Mouse (Mus musculus): Measurements from ENCODE around the gene Galntl6.

Galntl6 gene

GRCm38 (mm10) chr8:58265485-58265884 is 647.0 kb downstream of the Galntl6 start:
- DNase-seq (ENCODE audit: low read depth, low spot score): no peak

DNA sequence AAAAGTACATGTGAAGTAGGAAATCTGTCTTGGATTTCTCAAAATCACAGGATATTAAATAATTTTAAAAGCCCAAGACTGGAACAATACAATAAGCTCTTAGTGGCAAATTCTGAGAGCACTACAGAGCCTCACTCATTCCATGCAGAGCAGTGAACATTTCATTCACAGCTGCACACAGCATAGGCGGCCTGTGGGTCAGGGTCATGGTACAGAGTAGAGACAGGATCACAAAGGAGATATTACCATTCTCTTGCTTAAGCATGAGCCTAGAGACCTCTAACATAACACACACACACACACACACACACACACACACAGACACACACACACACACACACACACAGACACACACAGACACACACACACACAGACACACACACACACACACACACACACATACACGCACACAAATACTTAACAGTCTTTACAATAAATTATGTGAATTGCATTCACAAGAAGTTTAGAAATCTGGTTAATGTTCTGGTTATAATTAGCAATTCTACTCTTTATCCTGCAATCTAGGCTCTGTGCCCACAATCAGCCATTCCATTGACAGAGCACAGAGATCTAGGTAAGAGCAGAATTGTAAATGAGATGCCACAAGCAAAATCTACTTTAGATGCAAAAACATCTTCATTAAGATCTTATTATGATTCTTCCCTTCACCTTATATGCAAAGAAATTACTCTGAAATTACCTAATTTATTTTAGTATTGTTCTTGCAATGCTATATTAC is 653.7 kb downstream of the Galntl6 start:
- no peak for DNase-seq (ENCODE audit: low read depth, low spot score)

DNA sequence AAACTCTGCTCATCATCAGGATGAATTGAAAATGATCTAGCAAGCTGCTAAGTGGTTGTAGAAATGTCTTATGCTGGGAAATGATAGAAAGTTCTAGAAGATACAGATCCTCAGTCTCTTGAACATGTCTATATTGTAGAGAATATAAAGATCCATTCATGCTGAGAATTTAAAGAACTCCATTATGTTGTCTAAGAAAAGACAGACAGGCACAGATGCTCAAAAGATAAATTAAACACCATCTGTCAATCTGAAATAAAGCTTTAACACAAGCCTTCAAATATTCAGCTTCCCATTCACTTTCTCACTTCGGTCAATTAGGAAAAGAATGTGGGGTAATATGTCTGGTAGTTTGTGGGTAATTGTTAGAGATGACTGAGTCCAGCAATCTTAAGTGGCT is 658.8 kb downstream of the Galntl6 start:
- no peak for DNase-seq (ENCODE audit: low read depth, low spot score)

DNA sequence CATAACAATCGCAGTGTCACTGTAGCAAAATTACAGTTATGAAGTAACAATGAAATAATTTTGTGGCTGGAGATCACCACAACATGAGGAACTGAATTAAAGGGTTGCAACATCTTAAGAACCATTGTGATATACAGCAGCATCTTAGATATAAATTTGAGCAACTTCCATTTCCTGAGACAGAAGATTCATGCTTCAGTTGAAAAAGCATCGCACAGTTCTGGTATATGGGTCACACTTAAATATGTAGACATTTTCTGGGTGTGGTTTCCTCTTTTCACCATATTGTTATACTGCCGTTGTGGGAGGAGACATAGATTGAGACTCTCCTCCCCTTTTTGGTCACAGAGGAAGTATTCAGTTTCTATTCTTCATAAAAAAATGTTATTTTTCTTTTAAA is 667.6 kb downstream of the Galntl6 start:
- no peak for DNase-seq (ENCODE audit: low read depth, low spot score)

GRCm38 (mm10) chr8:58234220-58234619 is 678.2 kb downstream of the Galntl6 start:
- DNase-seq (ENCODE audit: low read depth, low spot score): peak; percentile 16

- no peak for DNase-seq (ENCODE audit: low read depth, low spot score)
Observed at GRCm38 (mm10) chr8:58228725-58229124, 683.7 kb downstream of the Galntl6 start.

DNA sequence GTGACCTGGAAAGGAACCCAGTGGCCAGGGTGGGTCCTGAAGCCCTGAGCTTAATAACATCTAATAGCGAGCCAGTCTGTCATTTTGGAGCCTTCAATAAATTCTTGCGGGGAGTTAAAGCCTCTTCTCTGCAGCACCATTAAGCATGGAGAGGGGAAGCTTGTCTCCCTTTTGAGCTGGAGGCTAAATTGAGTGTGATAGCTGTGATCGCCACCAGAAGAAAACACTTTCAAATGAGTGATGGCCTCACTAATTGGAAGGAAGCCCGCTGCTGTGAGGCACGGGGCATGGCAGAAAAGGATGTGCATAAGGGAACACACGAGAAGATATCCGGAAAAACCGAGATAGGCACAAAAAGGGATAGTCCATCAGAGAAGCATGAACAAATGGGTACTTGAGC is 694.6 kb downstream of the Galntl6 start:
- no peak for DNase-seq (ENCODE audit: low read depth, low spot score)

DNA sequence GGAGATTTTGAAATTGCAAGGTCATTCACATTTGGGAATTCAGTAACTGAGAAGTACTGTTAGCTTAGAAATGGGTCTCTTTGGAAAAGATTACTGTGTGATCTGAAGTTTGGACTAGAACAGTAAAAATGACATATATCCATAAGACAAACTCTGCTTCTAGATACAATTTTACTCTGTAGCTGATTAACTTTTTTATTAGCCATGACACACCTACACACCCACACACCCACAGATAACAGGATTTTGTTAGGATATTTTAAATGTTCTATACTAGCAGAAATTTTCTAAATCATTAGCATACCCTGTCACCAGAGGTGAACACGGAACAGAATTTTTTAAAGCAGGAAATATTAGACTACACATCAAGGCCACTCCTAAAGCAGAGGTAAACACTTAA is 722.7 kb downstream of the Galntl6 start:
- DNase-seq (ENCODE audit: low read depth, low spot score): no peak

- no peak for DNase-seq (ENCODE audit: low read depth, low spot score)
Observed at GRCm38 (mm10) chr8:58146961-58147360, 765.5 kb downstream of the Galntl6 start.

GRCm38 (mm10) chr8:58086733-58087132 is 825.7 kb downstream of the Galntl6 start:
- DNase-seq (ENCODE audit: low read depth, low spot score): no peak

- DNase-seq (ENCODE audit: low read depth, low spot score): no peak
Observed at GRCm38 (mm10) chr8:58084931-58085330, 827.5 kb downstream of the Galntl6 start.

GRCm38 (mm10) chr8:58081715-58082114 is 830.7 kb downstream of the Galntl6 start:
- no peak for DNase-seq (ENCODE audit: low read depth, low spot score)

DNA sequence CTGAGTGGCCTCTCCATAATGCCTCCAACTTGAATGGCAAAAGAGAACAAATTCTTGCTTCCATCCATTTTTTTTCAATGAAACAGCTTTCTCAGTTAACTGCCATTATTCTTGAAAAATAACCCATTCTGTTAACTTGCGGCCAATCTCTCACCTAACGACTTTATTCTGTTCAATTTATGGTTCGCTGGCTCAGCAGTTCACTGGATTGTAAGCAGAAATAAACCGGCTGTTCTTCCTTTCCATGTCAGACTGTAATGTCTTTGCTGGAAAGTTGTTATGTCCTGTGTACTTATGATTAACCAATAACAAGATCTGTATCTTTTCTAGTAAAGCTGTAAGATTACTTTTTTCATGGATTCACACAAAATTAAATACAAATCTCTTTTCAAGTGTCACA is 837.8 kb downstream of the Galntl6 start:
- DNase-seq (ENCODE audit: low read depth, low spot score): no peak

DNA sequence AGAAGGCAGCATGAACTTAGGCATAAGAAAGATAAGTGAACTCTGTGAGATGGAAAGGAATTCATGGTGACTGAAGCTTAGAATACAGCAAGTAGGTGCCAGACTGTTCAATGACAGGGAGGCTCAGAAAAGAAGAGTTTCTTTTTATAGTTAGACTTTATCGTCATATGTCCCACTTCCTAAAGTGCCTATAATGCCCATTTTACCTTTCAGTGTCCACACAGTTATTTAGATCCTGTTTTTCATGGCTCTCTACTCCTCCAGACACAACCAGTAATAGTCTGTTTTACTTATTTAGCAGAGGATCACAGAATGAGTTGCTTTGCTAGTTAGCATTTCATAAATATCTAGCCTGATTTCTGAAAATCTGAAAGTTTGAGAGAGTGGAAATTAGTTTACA is 838.7 kb downstream of the Galntl6 start:
- no peak for DNase-seq (ENCODE audit: low read depth, low spot score)

- no peak for DNase-seq (ENCODE audit: low read depth, low spot score)
Observed at GRCm38 (mm10) chr8:58032271-58032670, 880.2 kb downstream of the Galntl6 start.

DNA sequence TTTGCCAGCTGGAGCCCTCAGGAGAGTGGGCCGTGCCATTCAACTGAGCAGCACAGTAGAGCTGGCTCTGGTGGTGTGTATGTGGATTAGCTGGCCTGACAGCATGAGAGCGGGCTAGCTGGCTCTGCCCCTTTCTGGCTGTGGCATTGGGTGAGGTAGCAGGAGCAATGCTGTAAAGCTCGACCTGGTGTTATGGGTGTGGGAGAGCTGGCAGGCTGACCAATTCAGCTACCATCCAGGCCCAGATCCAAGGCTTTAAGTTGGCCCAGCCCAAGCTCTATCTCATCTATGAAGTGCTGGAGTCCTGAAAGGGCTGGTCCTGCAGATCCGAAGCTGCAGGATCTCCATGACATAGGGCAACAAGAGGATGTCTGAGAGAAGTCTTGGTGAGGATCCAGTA is 886.9 kb downstream of the Galntl6 start:
- no peak for DNase-seq (ENCODE audit: low read depth, low spot score)

DNA sequence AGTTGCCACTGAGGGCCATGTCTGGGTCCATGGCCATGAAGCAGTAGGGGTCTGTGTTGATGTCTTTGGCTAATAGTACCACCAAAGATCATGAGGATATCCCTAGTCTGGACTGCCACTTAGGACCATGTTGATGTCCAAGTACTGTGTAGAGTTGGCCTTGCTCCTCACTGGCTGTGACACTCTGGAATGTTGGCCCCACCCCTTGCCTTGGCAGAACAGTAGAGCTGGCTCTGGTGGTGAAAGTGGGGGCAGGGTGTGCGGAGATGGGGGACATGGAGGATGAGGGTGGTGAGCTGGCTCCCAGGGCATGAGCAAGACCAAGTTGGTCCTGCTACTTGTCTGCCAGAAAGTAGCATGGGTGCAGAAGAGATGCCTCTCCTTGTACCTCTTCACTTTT is 887.3 kb downstream of the Galntl6 start:
- no peak for DNase-seq (ENCODE audit: low read depth, low spot score)

DNA sequence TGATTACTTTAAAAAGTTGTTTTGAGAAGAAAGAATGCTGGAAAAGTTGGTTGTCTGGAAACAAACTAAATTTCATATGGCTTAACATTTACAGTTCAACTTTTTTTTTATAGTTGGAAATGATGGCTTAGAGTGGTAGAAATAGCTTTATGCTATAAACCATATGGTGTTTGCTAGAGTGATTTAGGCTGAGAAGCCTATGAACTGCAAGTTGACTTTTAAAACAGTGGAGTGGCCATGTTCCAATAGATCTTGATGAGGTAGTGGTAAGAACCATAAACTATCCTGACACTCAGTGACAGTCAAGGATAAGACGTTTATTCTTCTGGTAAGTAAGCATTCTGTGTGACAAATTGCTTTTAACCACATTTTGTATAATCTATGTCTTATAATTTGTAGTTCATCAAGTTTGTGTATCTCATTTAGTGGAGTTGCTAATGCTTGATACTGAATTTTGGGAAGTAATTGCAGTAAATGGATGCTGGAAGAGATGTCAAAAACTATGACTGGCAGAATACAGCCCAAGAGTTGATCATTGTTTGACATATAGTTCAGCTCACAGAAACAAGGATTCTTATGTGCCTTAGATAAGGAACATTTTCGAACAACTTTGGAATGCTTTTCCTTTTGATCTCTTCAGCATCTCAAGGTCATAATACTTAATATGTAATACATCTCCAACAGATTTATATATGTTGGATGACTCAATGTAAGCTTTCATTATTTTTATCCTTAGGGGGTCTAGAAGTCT is 888.8 kb downstream of the Galntl6 start:
- DNase-seq (ENCODE audit: low read depth, low spot score): no peak

DNA sequence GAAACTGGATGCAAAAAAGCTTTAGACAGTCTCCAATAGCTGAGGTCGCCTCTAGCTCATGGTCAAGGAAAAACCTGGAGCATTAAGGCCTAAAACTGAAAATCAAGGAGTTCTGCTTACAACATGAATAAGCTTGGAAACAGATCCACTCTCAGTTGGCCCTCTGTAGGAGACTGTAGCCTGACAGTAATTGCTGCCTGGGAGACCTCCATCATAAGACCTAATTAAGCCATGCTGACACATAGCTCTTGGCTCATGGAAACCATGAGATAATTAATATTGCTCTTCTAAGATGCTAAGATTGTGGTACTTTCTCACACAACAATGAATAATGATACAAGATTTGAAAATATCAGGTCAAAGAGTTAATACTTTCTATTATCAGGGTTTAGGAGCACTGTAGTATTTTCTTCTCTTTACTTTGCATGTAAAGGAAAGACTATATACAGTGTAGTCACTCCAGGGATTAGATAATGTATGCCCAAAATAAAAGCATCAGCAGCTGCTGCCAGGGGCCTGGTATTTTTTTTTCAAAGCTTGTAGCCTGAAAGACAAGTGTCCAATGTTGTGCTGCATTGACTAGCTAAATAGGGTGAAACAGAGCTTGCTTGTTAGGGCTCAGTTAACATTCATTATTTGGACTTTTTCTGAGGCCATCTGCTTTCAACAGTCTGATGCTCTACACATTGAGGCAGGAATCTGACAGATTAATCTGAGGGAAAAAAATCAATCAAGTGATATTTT is 922.8 kb downstream of the Galntl6 start:
- no peak for DNase-seq (ENCODE audit: low read depth, low spot score)

DNA sequence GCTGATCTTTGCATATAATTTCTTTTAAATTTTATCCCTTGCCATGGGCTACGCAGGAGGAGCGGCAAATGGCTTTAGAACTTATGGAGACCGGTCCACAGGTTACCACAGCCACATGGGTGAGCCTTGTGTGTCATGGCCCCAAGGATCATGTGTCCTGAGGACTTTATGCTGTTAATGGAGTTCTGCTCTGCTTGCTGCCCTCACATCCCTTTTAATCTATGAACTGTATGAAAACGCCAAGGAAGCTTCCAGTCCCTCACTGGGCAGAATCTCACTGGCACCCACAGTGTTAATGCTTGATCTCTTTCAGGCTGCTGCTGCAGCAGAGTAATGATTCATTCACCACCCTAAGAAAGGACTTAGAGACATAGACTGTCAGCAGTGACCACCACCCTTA is 935.1 kb downstream of the Galntl6 start:
- no peak for DNase-seq (ENCODE audit: low read depth, low spot score)

DNA sequence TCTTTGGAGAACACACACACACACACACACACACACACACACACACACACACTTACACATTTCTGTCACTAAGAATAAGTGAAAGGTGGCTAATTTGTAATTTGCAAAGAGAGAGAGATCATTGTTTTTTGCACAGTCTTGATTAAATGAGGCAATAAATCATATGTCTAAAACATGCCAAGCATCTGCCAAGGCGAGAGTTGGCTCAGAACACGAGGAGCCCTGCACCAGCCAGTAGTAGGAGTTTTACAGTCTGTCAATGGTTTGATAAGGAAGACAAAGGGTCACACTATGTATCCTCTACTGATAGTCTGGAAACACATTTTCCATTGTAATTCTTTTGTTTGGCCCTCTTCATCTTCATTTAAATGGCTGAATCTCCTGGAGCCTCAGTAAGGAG is 938.3 kb downstream of the Galntl6 start:
- DNase-seq (ENCODE audit: low read depth, low spot score): no peak

- DNase-seq (ENCODE audit: low read depth, low spot score): no peak
Observed at GRCm38 (mm10) chr8:57972832-57973231, 939.6 kb downstream of the Galntl6 start.

GRCm38 (mm10) chr8:57966676-57967075 is 945.8 kb downstream of the Galntl6 start:
- DNase-seq (ENCODE audit: low read depth, low spot score): peak; percentile 20

Measured in WW6 (cell line).